In the genomic region with DNA sequence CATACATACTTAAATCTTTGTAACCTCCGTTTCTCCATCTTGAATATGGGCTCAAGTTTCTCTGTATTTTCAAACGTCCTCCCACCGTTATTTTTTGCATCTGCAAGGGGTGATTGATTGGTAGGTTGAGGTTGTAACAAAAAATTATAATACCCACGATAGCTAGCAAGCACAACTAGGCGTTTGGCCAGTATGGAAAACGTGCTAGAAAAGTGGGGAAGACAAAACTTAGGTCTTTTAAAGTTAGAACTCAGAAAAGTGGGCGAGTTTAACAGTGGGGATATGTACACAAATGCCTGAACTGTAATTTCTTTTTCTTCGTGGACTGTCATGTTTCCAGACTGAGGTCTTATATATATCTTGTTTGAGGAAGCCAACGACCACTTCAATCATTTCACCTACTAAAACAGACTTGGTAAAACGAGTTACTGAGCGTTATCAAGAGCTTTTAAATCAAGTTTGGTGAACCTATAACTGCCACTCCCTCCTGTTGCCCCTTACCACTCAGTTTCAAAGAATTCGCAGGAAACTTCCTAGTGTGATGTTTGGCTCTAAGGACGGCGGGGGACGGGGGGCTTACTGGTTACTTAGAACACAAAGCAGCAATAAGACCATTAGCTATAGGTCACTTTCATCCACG, we compare ENCODE assay signal across 8 mouse cellular contexts. TPM values are rescaled to one million over a fixed set of nuclear protein-coding genes. Genes with fewer than 3 reads are reported as not detected.
DNase-seq lines count a peak whose midpoint lies in the region; ATAC-seq and TF ChIP-seq lines count a peak whose summit lies in the region.

No protein-coding gene starts in this region.

- no peak for TF ChIP-seq CTCF in ES-Bruce4 (IDR thresholded peaks at IDR 0.05; ENCODE audit: low read depth, low read length)
- no peak for TF ChIP-seq CTCF in forebrain, postnatal 0 days (IDR thresholded peaks at IDR 0.05; ENCODE audit: low read depth)
- TF ChIP-seq CTCF in liver, postnatal 0 days (IDR thresholded peaks at IDR 0.05; ENCODE audit: low read depth) = no peak

- peak; percentile 7 for DNase-seq in heart, adult 8-10 months (ENCODE audit: low spot score)
- DNase-seq in heart, postnatal 4 days = no peak
- DNase-seq in forebrain, postnatal 0 days = no peak
- DNase-seq in liver, postnatal 0 days = no peak
- no peak for DNase-seq in adrenal gland, adult 8-10 months
- no peak for DNase-seq in thymus, postnatal 10 days (ENCODE audit: low spot score in 2 of 2)
- no peak for DNase-seq in thymus, postnatal 4 days

- 37% methylated on average over 16 of the region's 16 CpGs for WGBS in forebrain, postnatal 0 days
- 25% methylated on average over 16 of the region's 16 CpGs for WGBS in liver, postnatal 0 days (ENCODE audit: insufficient replicate concordance)

- H3K27me3 ChIP-seq in ES-Bruce4 (ENCODE audit: control insufficient read depth, insufficient read depth, low read length, poor library complexity, severe bottlenecking) = no peaks in the 10 kb centered on the region
- no peaks in the 10 kb centered on the region for H3K27me3 ChIP-seq in forebrain, postnatal 0 days (ENCODE audit: insufficient read depth, low read length)
- H3K27me3 ChIP-seq in liver, postnatal 0 days (ENCODE audit: insufficient read depth, low read length) = no peaks in the 10 kb centered on the region

- no peaks in the 10 kb centered on the region; the same call in 1 of the 2 replicates for H3K36me3 ChIP-seq in ES-Bruce4 (ENCODE audit: control insufficient read depth, insufficient read depth, low read length, poor library complexity, severe bottlenecking)
- no peaks in the 10 kb centered on the region for H3K36me3 ChIP-seq in forebrain, postnatal 0 days (ENCODE audit: insufficient read depth)
- peaks cover 6% of the 10 kb centered on the region; the same call in 1 of the 2 replicates for H3K36me3 ChIP-seq in liver, postnatal 0 days (replicated peaks; ENCODE audit: insufficient read depth, low read length)

- peak overlapping the region; percentile 59 for H3K4me2 ChIP-seq in forebrain, postnatal 0 days (ENCODE audit: low read depth)
- H3K4me2 ChIP-seq in liver, postnatal 0 days (ENCODE audit: low read depth, low read length) = peak overlapping the region; percentile 89

- TF ChIP-seq POLR2A in ES-Bruce4 (IDR thresholded peaks at IDR 0.05; ENCODE audit: insufficient read depth, low read length) = no peak

- TF ChIP-seq EP300 in ES-Bruce4 (IDR thresholded peaks at IDR 0.05; ENCODE audit: insufficient read depth, low read depth, low read length) = no peak
- no peak for TF ChIP-seq EP300 in liver, postnatal 0 days (IDR thresholded peaks at IDR 0.05; ENCODE audit: low read depth)

- peak overlapping the region; percentile 94 for H3K4me3 ChIP-seq in ES-Bruce4 (ENCODE audit: low read depth, low read length)
- H3K4me3 ChIP-seq in forebrain, postnatal 0 days (ENCODE audit: low read depth, low read length) = peak overlapping the region; percentile 67
- peak overlapping the region; percentile 63 for H3K4me3 ChIP-seq in liver, postnatal 0 days (ENCODE audit: low read depth, low read length)

- ATAC-seq in forebrain, postnatal 0 days = no peak
- no peak for ATAC-seq in liver, postnatal 0 days

- H3K9ac ChIP-seq in ES-Bruce4 (ENCODE audit: low read depth, poor library complexity, severe bottlenecking) = peak overlapping the region; percentile 83
- H3K9ac ChIP-seq in forebrain, postnatal 0 days = peak overlapping the region; percentile 72
- peak overlapping the region; percentile 69 for H3K9ac ChIP-seq in liver, postnatal 0 days (replicated peaks)

- peak overlapping the region; percentile 82 for H3K27ac ChIP-seq in ES-Bruce4 (ENCODE audit: insufficient read depth, low read length)
- peak overlapping the region; percentile 98 for H3K27ac ChIP-seq in forebrain, postnatal 0 days (ENCODE audit: low read depth, low read length)
- H3K27ac ChIP-seq in liver, postnatal 0 days (ENCODE audit: low read depth) = peak overlapping the region; percentile 93

- no peaks in the 10 kb centered on the region for H3K9me3 ChIP-seq in ES-Bruce4 (replicated peaks; ENCODE audit: control insufficient read depth, insufficient read depth, low read length, poor library complexity, severe bottlenecking)
- H3K9me3 ChIP-seq in forebrain, postnatal 0 days (ENCODE audit: low read length) = no peaks in the 10 kb centered on the region
- no peaks in the 10 kb centered on the region for H3K9me3 ChIP-seq in liver, postnatal 0 days (ENCODE audit: low read length)

- H3K4me1 ChIP-seq in ES-Bruce4 (ENCODE audit: control insufficient read depth, insufficient read depth, low read length) = peaks cover 4% of the 10 kb centered on the region
- peaks cover 13% of the 10 kb centered on the region for H3K4me1 ChIP-seq in forebrain, postnatal 0 days (ENCODE audit: insufficient read depth)
- H3K4me1 ChIP-seq in liver, postnatal 0 days (ENCODE audit: insufficient read depth) = peaks cover 7% of the 10 kb centered on the region

RNA-seq across cellular contexts. Expression of gene Sugt1, which starts 0.9 kb away (rescaled TPM):
- 10 to 100 TPM; 61.8 to 67.5 (median 62.6) TPM for total RNA-seq in heart, adult 8-10 months (2022)
- 100 to 1,000 TPM in 1 of 2 experiments, 10 to 100 TPM in 1; 99.3 to 107 TPM for total RNA-seq in heart, postnatal 4 days (2021)
- 256 and 265 TPM in 2 replicates for polyA plus RNA-seq in ES-Bruce4 (2011; ENCODE audit: insufficient read depth, insufficient read length, low read depth, missing spikeins)
- total RNA-seq in forebrain, postnatal 0 days (2014; rRNA removed) = 41.5 and 50.9 TPM in 2 replicates
- 93.7 and 107 TPM in 2 replicates for polyA plus RNA-seq in forebrain, postnatal 0 days (2015; fragmentation: Nextera tagmentation; extraction: Ambion mirVana)
- 33.2 and 33.5 TPM in 2 replicates for polyA plus RNA-seq in liver, postnatal 0 days (2015; fragmentation: Nextera tagmentation; extraction: Ambion mirVana)
- 100 to 1,000 TPM in 1 of 4 experiments, 10 to 100 TPM in 3; 79.3 to 118 (median 93.0) TPM for total RNA-seq in adrenal gland, adult 8-10 months (2022)
